Mouse (Mus musculus) thymus, postnatal 14 days (tissue): Measurements from ENCODE around the gene Parva.

Source experiments
- DNase-seq: peaks from one replicate; pipeline ENCODE4 v3.0.0; 2021

Parva gene

GRCm38 (mm10) chr7:112614046-112614790 is 186.9 kb downstream of the Parva start:
- DNase-seq, result no peak

DNA sequence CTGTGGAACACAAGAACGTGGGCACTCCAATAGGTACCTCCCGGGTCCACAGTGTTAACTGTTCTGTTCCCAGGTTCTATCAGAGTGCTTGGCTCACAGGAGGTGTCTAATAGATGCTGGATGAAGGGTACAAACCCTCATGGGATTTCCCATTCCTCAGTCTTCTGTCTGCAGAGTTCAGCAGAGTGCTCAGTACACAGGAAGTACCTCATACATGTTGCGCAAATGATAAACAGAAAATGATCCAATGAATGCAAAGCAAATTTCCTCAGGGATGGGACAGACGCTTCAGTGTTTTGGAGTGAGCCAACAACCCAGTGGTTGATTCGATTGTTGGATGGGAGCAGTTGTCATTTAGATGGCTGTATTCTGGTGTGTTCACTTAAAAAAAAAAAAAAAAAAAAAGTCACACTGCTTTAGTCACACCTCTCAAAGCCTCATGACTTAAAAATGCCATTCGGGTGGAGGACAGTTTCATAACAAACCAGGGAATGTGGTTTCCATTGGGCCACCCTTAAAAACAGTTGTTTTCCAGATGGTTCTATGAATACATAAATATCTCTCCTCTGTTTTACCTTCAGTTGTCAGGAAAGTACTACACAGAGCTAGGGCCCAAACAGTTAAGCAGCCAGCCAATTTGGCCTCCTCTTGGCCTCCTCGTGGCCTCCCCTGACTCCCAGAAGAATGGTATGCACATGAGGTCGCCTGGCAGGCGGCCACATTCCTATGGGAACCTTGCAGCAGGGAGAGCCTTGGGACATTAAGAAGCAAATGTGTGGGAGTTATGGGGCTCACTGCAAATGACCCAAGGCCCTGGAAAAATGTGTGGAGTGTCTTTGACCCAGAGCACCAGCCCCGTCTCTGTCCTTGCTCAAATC is 187.7 kb downstream of the Parva start:
- no peak for DNase-seq

DNA sequence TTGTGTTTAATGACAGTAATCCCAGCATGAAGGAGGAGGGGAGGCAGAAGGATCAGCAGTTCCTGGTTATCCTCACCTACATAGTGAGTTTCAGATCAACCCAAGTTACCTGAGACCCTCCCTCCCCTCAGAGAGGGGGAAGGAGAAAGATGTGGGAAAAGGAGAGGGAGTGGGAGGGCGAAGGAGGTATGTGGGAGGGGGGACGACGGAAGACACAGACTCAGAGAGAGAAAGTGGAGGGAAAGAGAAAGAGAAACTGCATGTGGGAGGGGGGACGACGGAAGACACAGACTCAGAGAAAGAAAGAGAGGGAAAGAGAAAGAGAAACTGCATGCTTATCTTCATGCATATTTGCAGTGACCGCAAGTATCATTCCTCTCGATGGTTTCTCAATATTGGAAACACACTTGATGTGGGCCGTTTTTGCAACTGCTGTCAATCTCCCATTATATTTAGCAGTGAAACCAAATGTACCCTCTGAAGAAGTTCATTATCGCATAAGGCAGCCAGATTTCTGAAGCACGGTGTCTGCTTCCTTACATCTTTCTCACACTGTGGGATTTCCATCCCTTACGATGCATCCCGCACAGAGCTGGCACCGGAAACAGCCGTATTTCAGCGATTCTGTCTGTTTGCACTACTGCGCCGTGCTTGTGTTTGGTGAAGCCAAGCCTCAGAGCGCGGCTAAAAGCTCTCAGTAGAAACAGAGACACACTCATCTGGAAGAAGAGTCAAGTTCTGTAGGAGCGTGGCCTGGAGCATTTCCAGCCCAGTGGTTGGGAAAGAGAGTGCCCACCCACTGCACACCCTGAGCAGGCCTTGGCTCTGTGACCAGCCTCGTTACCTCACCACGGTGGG is 193.2 kb downstream of the Parva start:
- DNase-seq, result no peak

GRCm38 (mm10) chr7:112627481-112627880 is 200.2 kb downstream of the Parva start:
- DNase-seq, result no peak

- no peak for DNase-seq
Observed at GRCm38 (mm10) chr7:112634505-112635213, 207.4 kb downstream of the Parva start.

GRCm38 (mm10) chr7:112635936-112636335 is 208.6 kb downstream of the Parva start:
- DNase-seq, result no peak
